Mouse (Mus musculus) midbrain, embryonic 14.5 days (tissue): Measurements from ENCODE around the gene Vmn2r110. TPM values are rescaled to one million over a fixed set of nuclear protein-coding genes. Genes with fewer than 3 reads are reported as not detected.

Experiments
- ATAC-seq: fragments of 200-750 bp; cut with Nextera tagmentation; 2 replicates; pipeline ENCODE4 v1.8.0; 2017; ENCODE audit warnings: moderate number of reproducible peaks, moderate library complexity; ENCODE audit not compliant: low FRiP score, low TSS enrichment
- DNase-seq: peaks from one replicate; pipeline ENCODE4 v3.0.0-alpha.2; 2015
- H3K27ac ChIP-seq: fragments of 300-500 bp; sonication (generic); replicated peaks from 2 replicates; pipeline ENCODE4 v1.5.1; 2014; ENCODE audit warnings: mild to moderate bottlenecking, low read depth, low read length, moderate library complexity
- H3K27me3 ChIP-seq: fragments of 300-500 bp; sonication (generic); 2 replicates; pipeline ENCODE4 v1.6.1; 2014; ENCODE audit warnings: low read length, control low read depth, mixed read lengths; ENCODE audit not compliant: control insufficient read depth, insufficient read depth
- H3K36me3 ChIP-seq: fragments of 300-500 bp; sonication (generic); 2 replicates; pipeline ENCODE4 v1.6.1; 2014; ENCODE audit warnings: low read length, control low read depth; ENCODE audit not compliant: control insufficient read depth, insufficient read depth
- H3K4me1 ChIP-seq: fragments of 300-500 bp; sonication (generic); 2 replicates; pipeline ENCODE4 v1.6.1; 2014; ENCODE audit warnings: mild to moderate bottlenecking, antibody characterized with exemption, low read length, control low read depth; ENCODE audit not compliant: control insufficient read depth, insufficient read depth
- H3K4me2 ChIP-seq: fragments of 300-500 bp; sonication (generic); 2 replicates; pipeline ENCODE4 v1.6.1; 2014; ENCODE audit warnings: mild to moderate bottlenecking, low read length, moderate library complexity
- H3K4me3 ChIP-seq: fragments of 300-500 bp; sonication (generic); replicated peaks from 2 replicates; pipeline ENCODE4 v1.5.1; 2014; ENCODE audit warnings: low read depth, low read length
- H3K9ac ChIP-seq: fragments of 300-500 bp; sonication (generic); replicated peaks from 2 replicates; pipeline ENCODE4 v1.6.1; 2014; ENCODE audit warnings: mild to moderate bottlenecking, low read length, moderate library complexity
- H3K9me3 ChIP-seq: fragments of 300-500 bp; sonication (generic); 2 replicates; pipeline ENCODE4 v1.6.1; 2016; ENCODE audit warnings: low read length, control low read depth, mixed read lengths; ENCODE audit not compliant: control insufficient read depth
- WGBS: fragments of 180-500 bp; shearing (Covaris S2); extraction: QIAGEN DNeasy Blood & Tissue Kit; methylation state at CpG from one replicate; pipeline ENCODE4 v1.1.7; 2014; 5-methylcytosine and 5-hydroxymethylcytosine counted together
- polyA plus RNA-seq: library from polyadenylated mRNA; unstranded; fragments of >200 nt; fragmentation: Nextera tagmentation; extraction: Ambion mirVana; gene quantifications from 2 replicates; pipeline ENCODE4 v1.2.1, GENCODE M21; 2014

Gene Vmn2r110
- polyA plus RNA-seq: not detected in 2 replicates

DNA sequence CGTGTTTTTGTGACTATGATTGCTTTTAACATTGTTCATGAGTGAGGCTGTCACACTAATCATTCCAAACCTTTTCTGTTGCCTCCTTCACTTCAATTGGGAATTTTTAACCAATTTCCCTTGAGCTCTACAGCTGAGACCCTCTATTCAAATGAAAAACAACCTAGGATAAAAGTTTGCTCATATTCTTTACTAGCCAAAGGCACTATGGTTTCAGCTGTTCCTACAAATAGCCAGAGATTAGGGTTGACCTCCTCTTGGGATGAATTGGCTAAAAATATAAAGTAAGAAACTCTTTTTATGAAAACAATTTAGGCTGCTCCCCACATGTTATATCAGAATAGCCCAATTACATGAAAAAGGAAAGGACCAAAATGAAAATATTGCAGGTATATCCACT, at the start of gene Vmn2r110:
Gene Vmn2r110 (minus strand): TSS at position 101 of the 400 bp plus-strand sequence.
- Histone ChIP-seq H3K27ac (no peak within 1 kb of the TSS), H3K9me3 (peaks cover 3% of the 10 kb centered on the region; the same call in 1 of the 2 replicates)
- no peak for DNase-seq

DNA sequence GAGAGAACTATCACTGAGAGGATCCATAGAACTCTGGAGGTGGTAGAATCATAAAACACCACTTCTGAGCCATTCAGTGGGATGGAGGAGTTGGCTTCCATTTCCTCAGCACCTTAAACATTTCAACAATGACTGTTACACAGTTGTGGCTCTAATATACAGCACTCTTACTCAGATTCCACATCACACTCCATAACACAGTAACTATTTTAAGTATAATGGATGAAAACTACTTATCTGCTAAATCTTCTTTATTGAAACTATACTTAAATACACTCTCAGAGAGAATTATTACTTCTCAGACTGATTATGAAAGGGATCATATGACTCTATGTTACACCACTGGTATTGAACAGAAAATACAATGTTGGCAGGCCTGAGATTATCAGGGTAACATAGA, 28.6 kb upstream of the Vmn2r110 start, which contains the start of gene Fpr-rs3:
Gene Fpr-rs3 (minus strand): TSS at position 101 of the 400 bp plus-strand sequence.
- H3K36me3 ChIP-seq: no peaks in the 10 kb centered on the region
- no peak within 1 kb of the TSS for H3K9ac ChIP-seq
- DNase-seq (no peak), ATAC-seq (no peak)
- no peaks in the 10 kb centered on the region for H3K4me1 ChIP-seq
- H3K27me3 ChIP-seq: no peaks in the 10 kb centered on the region
- H3K27ac ChIP-seq: no peak within 1 kb of the TSS
- no peak within 1 kb of the TSS for H3K4me2 ChIP-seq
- H3K9me3 ChIP-seq: peaks cover 15% of the 10 kb centered on the region
- H3K4me3 ChIP-seq: no peak within 1 kb of the TSS

More for the DNA sequence above, at the start of gene Vmn2r110:
- no peak within 1 kb of the TSS for H3K4me3 ChIP-seq
- H3K27me3 ChIP-seq: no peaks in the 10 kb centered on the region
- no peaks in the 10 kb centered on the region for H3K4me1 ChIP-seq
- WGBS: 42% methylated on average over 1 of the region's 1 CpGs
- no peak within 1 kb of the TSS for H3K9ac ChIP-seq
- no peak within 1 kb of the TSS for H3K4me2 ChIP-seq
- no peaks in the 10 kb centered on the region for H3K36me3 ChIP-seq
- ATAC-seq: no peak

DNA sequence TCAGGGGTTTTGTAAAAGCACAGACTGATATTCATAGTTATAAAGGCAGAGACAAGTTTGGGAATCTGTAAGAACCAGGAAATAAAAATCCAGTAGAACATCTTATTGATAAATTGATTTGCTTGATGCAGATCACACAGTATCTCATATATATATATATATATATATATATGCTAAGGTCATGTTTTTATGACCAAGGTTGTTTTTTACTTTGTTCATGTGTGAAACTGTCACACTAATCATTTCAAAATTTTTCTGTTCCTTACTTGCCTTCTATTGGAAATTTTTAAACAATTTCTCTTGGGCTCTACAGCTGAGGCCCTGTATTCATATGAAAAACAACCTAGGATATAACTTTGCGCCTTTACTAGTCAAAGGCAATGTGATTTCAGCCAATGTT, 31.6 kb downstream of the Vmn2r110 start, which contains the start of gene Vmn2r109:
Gene Vmn2r109 (minus strand): TSS at position 101 of the 400 bp plus-strand sequence.
- Histone ChIP-seq H3K4me3 (no peak within 1 kb of the TSS), H3K9me3 (peaks cover 7% of the 10 kb centered on the region; the same call in 1 of the 2 replicates), H3K27ac (no peak within 1 kb of the TSS), H3K27me3 (no peaks in the 10 kb centered on the region), H3K4me1 (no peaks in the 10 kb centered on the region), H3K4me2 (no peak within 1 kb of the TSS), H3K36me3 (no peaks in the 10 kb centered on the region), H3K9ac (no peak within 1 kb of the TSS)
- DNase-seq: no peak
- ATAC-seq: no peak
- WGBS: 92% methylated on average over 1 of the region's 1 CpGs

Other genes with a start within 250 kb of the Vmn2r110 start
- gene Vmn1r224, start 182.3 kb downstream of the Vmn2r110 start, polyA plus RNA-seq: not detected in 2 replicates
- not detected in 2 replicates for gene Vmn2r108, start 115.1 kb downstream of the Vmn2r110 start, polyA plus RNA-seq
- not detected in 2 replicates for gene Vmn1r225, start 98.3 kb downstream of the Vmn2r110 start, polyA plus RNA-seq
- not detected in 2 replicates for gene Vmn2r109, start 31.7 kb downstream of the Vmn2r110 start, polyA plus RNA-seq
- gene Fpr-rs3, start 28.5 kb upstream of the Vmn2r110 start, polyA plus RNA-seq: not detected in 2 replicates
- not detected in 2 replicates for gene Vmn1r226, start 86.4 kb upstream of the Vmn2r110 start, polyA plus RNA-seq
- gene Vmn1r227, start 133.4 kb upstream of the Vmn2r110 start, polyA plus RNA-seq: not detected in 2 replicates
- not detected in 2 replicates for gene Vmn1r228, start 189.7 kb upstream of the Vmn2r110 start, polyA plus RNA-seq
- gene Vmn1r229, start 215.1 kb upstream of the Vmn2r110 start, polyA plus RNA-seq: 0.03 TPM in 1 of 2 replicates, not detected in the other
- not detected in 2 replicates for gene Vmn1r230, start 244.0 kb upstream of the Vmn2r110 start, polyA plus RNA-seq